Mouse (Mus musculus): ENCODE measurements around the gene Slc26a10. TPM values are rescaled to one million over a fixed set of nuclear protein-coding genes. Genes with fewer than 3 reads are reported as not detected.
"Not testable (repeated sequence)": the region's sequence is repeated elsewhere in the genome, so short reads cannot be mapped to it uniquely, and the experiment has no call there.

Gene Slc26a10
- polyA plus RNA-seq, 1 experiment from 2014 or later, result 2.1 TPM

GRCm38 (mm10) chr10:127196392-127196791, 15.9 kb upstream of the Slc26a10 start:
- peak overlapping the region; percentile 94 for H3K27ac ChIP-seq (replicated peaks)
- 2% methylated on average over 5 of the region's 5 CpGs for WGBS
- peaks cover 58% of the 10 kb centered on the region for H3K4me1 ChIP-seq
- peaks cover 61% of the 10 kb centered on the region for H3K36me3 ChIP-seq (replicated peaks)
- peak overlapping the region; percentile 74 for H3K4me3 ChIP-seq
- no peaks in the 10 kb centered on the region for H3K9me3 ChIP-seq
- DNase-seq (ENCODE audit: low spot score), result peak; percentile 66
- no peaks in the 10 kb centered on the region for H3K27me3 ChIP-seq (replicated peaks; ENCODE audit: low read depth, poor library complexity, severe bottlenecking)

GRCm38 (mm10) chr10:127195328-127196129, 15.1 kb upstream of the Slc26a10 start, which contains the start of gene Dtx3:
TSS of gene Dtx3 (minus strand) at chr10:127195728.
- peak within 1 kb of the TSS; percentile 94 for H3K27ac ChIP-seq (replicated peaks)
- H3K4me1 ChIP-seq, result peaks cover 67% of the 10 kb centered on the region
- H3K9me3 ChIP-seq, result no peaks in the 10 kb centered on the region
- H3K27me3 ChIP-seq (replicated peaks; ENCODE audit: low read depth, poor library complexity, severe bottlenecking), result no peaks in the 10 kb centered on the region
- peaks cover 64% of the 10 kb centered on the region for H3K36me3 ChIP-seq (replicated peaks)
- DNase-seq (ENCODE audit: low spot score), result peak; percentile 79
- under 1% methylated on average over 46 of the region's 47 CpGs for WGBS
- peak within 1 kb of the TSS; percentile 74 for H3K4me3 ChIP-seq

- peaks cover 57% of the 10 kb centered on the region for H3K36me3 ChIP-seq (replicated peaks)
- H3K27me3 ChIP-seq (replicated peaks; ENCODE audit: low read depth, poor library complexity, severe bottlenecking), result no peaks in the 10 kb centered on the region
- peak; percentile 65 for DNase-seq (ENCODE audit: low spot score)
- H3K4me1 ChIP-seq, result peaks cover 76% of the 10 kb centered on the region
- peak overlapping the region; percentile 74 for H3K4me3 ChIP-seq
- no peaks in the 10 kb centered on the region for H3K9me3 ChIP-seq
- H3K27ac ChIP-seq (replicated peaks), result peak overlapping the region; percentile 94
- WGBS, result 14% methylated on average over 22 of the region's 22 CpGs
Observed at GRCm38 (mm10) chr10:127194428-127195327, 14.2 kb upstream of the Slc26a10 start.

DNA sequence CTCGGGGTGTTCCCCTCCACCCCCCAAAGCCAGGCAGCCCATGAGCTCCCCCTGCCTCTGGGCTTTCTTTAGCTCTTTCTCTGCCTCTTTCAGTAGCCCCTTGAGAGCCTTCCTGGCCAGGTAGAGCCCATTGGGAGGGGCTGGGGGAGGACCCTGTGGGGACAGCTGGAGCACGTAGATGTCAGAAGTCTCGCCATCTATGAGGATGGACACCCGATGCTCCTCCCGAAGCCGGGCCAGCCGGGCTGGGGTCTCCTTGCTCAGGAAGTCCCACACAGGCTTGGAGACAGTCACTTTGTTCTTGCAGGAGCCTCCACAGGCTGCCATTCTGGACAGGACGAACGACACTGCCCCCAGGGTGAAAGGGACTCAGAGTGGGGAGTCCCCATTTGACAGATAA, 12.6 kb upstream of the Slc26a10 start:
- Histone ChIP-seq H3K4me3 (no peak overlapping the region), H3K4me1 (peaks cover 87% of the 10 kb centered on the region), H3K27ac (replicated peaks) (peak overlapping the region; percentile 21; the same call in 1 of the 2 replicates), H3K27me3 (replicated peaks; ENCODE audit: low read depth, poor library complexity, severe bottlenecking) (no peaks in the 10 kb centered on the region), H3K36me3 (replicated peaks) (peaks cover 41% of the 10 kb centered on the region), H3K9me3 (no peaks in the 10 kb centered on the region)
- no peak for DNase-seq (ENCODE audit: low spot score)
- 81% methylated on average over 9 of the region's 9 CpGs for WGBS

- H3K9me3 ChIP-seq; H3K27ac ChIP-seq (replicated peaks); H3K27me3 ChIP-seq (replicated peaks; ENCODE audit: low read depth, poor library complexity, severe bottlenecking); DNase-seq (ENCODE audit: low spot score); H3K4me3 ChIP-seq: not testable (repeated sequence)
- 76% methylated on average over 1 of the region's 1 CpGs for WGBS
- Histone ChIP-seq H3K4me1 (peaks cover 88% of the 10 kb centered on the region), H3K36me3 (replicated peaks) (peaks cover 35% of the 10 kb centered on the region)
Observed at GRCm38 (mm10) chr10:127192057-127192328, 11.5 kb upstream of the Slc26a10 start.

GRCm38 (mm10) chr10:127191191-127192056, 11.0 kb upstream of the Slc26a10 start:
- Histone ChIP-seq H3K36me3 (replicated peaks) (peaks cover 41% of the 10 kb centered on the region), H3K4me1 (peaks cover 86% of the 10 kb centered on the region), H3K27me3 (replicated peaks; ENCODE audit: low read depth, poor library complexity, severe bottlenecking) (no peaks in the 10 kb centered on the region), H3K27ac (replicated peaks) (no peak overlapping the region), H3K9me3 (no peaks in the 10 kb centered on the region), H3K4me3 (no peak overlapping the region)
- DNase-seq (ENCODE audit: low spot score), result no peak
- WGBS, result 77% methylated on average over 19 of the region's 19 CpGs

GRCm38 (mm10) chr10:127190398-127191190, 10.1 kb upstream of the Slc26a10 start:
- H3K27me3 ChIP-seq (replicated peaks; ENCODE audit: low read depth, poor library complexity, severe bottlenecking), result peaks cover under 1% of the 10 kb centered on the region; the same call in 1 of the 2 replicates
- H3K36me3 ChIP-seq (replicated peaks), result peaks cover 48% of the 10 kb centered on the region
- WGBS, result 30% methylated on average over 14 of the region's 14 CpGs
- no peak for DNase-seq (ENCODE audit: low spot score)
- H3K4me1 ChIP-seq, result peaks cover 78% of the 10 kb centered on the region
- H3K4me3 ChIP-seq, result peak overlapping the region; percentile 90
- no peaks in the 10 kb centered on the region for H3K9me3 ChIP-seq
- H3K27ac ChIP-seq (replicated peaks), result peak overlapping the region; percentile 97

GRCm38 (mm10) chr10:127189651-127190381, 9.4 kb upstream of the Slc26a10 start, which contains the start of gene Arhgef25:
TSS of gene Arhgef25 (minus strand) at chr10:127190083.
- peaks cover 7% of the 10 kb centered on the region for H3K27me3 ChIP-seq (replicated peaks; ENCODE audit: low read depth, poor library complexity, severe bottlenecking)
- peaks cover 54% of the 10 kb centered on the region for H3K36me3 ChIP-seq (replicated peaks)
- H3K9me3 ChIP-seq, result no peaks in the 10 kb centered on the region

DNA sequence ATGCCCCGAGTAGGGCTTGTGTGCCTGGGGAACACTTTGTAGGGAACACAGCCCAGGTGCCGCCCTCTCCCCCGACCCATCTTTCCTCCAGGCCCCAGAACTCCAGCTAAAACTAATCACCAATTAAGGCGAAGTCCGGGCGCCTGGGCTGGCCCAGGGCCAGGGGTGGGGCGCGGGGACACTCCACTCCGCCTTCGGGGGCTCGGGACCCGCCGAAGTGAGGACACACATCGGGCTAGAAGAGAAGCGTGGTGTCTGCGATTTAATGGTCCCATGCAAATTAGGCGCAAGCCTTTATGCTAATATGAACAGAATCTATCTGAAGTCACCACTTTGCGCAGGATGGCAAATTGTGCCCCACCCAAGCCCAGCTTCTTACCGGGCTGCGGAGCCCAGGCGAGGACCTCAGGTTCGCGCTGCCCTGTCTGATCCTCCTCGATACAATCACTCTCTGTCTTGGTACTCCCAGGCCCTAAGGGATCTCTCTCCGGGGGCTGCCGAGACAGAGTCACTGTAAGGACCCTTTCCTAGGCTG, 8.7 kb upstream of the Slc26a10 start:
- WGBS, result under 1% methylated on average over 26 of the region's 26 CpGs
- Histone ChIP-seq H3K27me3 (replicated peaks; ENCODE audit: low read depth, poor library complexity, severe bottlenecking) (peaks cover 14% of the 10 kb centered on the region), H3K9me3 (no peaks in the 10 kb centered on the region), H3K4me1 (peaks cover 79% of the 10 kb centered on the region), H3K36me3 (replicated peaks) (peaks cover 57% of the 10 kb centered on the region), H3K4me3 (peak overlapping the region; percentile 90), H3K27ac (replicated peaks) (peak overlapping the region; percentile 97)
- peak; percentile 59 for DNase-seq (ENCODE audit: low spot score)

More at GRCm38 (mm10) chr10:127189651-127190381, 9.4 kb upstream of the Slc26a10 start, which contains the start of gene Arhgef25:
- Histone ChIP-seq H3K4me3 (peak within 1 kb of the TSS; percentile 90), H3K27ac (replicated peaks) (peak within 1 kb of the TSS; percentile 97), H3K4me1 (peaks cover 79% of the 10 kb centered on the region)
- 1% methylated on average over 35 of the region's 35 CpGs for WGBS
- peak; percentile 77 for DNase-seq (ENCODE audit: low spot score)

- Histone ChIP-seq H3K4me1 (peaks cover 83% of the 10 kb centered on the region), H3K27ac (replicated peaks) (peak overlapping the region; percentile 97), H3K36me3 (replicated peaks) (peaks cover 61% of the 10 kb centered on the region), H3K27me3 (replicated peaks; ENCODE audit: low read depth, poor library complexity, severe bottlenecking) (peaks cover 20% of the 10 kb centered on the region), H3K9me3 (no peaks in the 10 kb centered on the region), H3K4me3 (peak overlapping the region; percentile 90)
- peak; percentile 93 for DNase-seq (ENCODE audit: low spot score)
- 0% methylated on average over 45 of the region's 46 CpGs for WGBS
Observed at GRCm38 (mm10) chr10:127188465-127189115, 8.1 kb upstream of the Slc26a10 start.

All from embryonic facial prominence, embryonic 10.5 days (tissue).